Mouse (Mus musculus): Measurements from ENCODE around the gene Farp2.

GRCm38 (mm10) chr1:93632723-93633122 lies 120.8 kb downstream of the Farp2 start:
- TF ChIP-seq E2F4 (IDR thresholded peaks at IDR 0.05; ENCODE audit: insufficient replicate concordance, low read depth, low read length) (no peak), ZC3H11A (IDR thresholded peaks at IDR 0.05; ENCODE audit: low read depth, low read length) (no peak), RCOR1 (conservative IDR thresholded peaks at IDR 0.05; ENCODE audit: low read depth, low read length) (no peak), CTCF (conservative IDR thresholded peaks at IDR 0.05 in 1 of 2, IDR thresholded peaks at IDR 0.05 in 1 of 2; ENCODE audit: low read depth in 2 of 2, low read length in 2 of 2) (no peak), PAX5 (IDR thresholded peaks at IDR 0.05; ENCODE audit: low read length) (no peak), POLR2A (IDR thresholded peaks at IDR 0.05; ENCODE audit: low read depth, low read length) (no peak), ZKSCAN1 (IDR thresholded peaks at IDR 0.05; ENCODE audit: borderline replicate concordance, low read depth, low read length) (no peak), USF2 (conservative IDR thresholded peaks at IDR 0.05; ENCODE audit: low read depth, low read length) (no peak), RAD21 (IDR thresholded peaks at IDR 0.05; ENCODE audit: low read depth, low read length) (no peak), ELF1 (IDR thresholded peaks at IDR 0.05; ENCODE audit: low read depth, low read length) (no peak), USF1 (IDR thresholded peaks at IDR 0.05; ENCODE audit: low read depth, low read length) (no peak), EP300 (IDR thresholded peaks at IDR 0.05; ENCODE audit: low read length) (no peak)

Data from CH12.LX (cell line).